Mouse (Mus musculus): ENCODE results near the gene Cdh13. TPM values are rescaled to one million over a fixed set of nuclear protein-coding genes. Genes with fewer than 3 reads are reported as not detected.

Gene Cdh13
- polyA plus RNA-seq, 1 experiment from 2014 or later = 5.6 TPM

- no peak overlapping the region for H3K4me3 ChIP-seq (ENCODE audit: low read depth, low read length)
- H3K4me2 ChIP-seq (replicated peaks; ENCODE audit: low read depth) = peak overlapping the region; percentile 48
- ATAC-seq = no peak
- H3K27ac ChIP-seq (ENCODE audit: low read depth, low read length) = no peak overlapping the region
- no peak overlapping the region for H3K9ac ChIP-seq (ENCODE audit: low read depth, low read length)
- 41% methylated on average over 8 of the region's 8 CpGs for WGBS
- no peaks in the 10 kb centered on the region for H3K9me3 ChIP-seq (ENCODE audit: control insufficient read depth)
- no peaks in the 10 kb centered on the region for H3K36me3 ChIP-seq (ENCODE audit: control insufficient read depth, insufficient read depth)
- TF ChIP-seq CTCF (IDR thresholded peaks at IDR 0.05; ENCODE audit: low read depth) = no peak
- H3K4me1 ChIP-seq (replicated peaks; ENCODE audit: control insufficient read depth, insufficient read depth, low read length) = no peaks in the 10 kb centered on the region
- H3K27me3 ChIP-seq (replicated peaks; ENCODE audit: control insufficient read depth, insufficient read depth, low read length) = no peaks in the 10 kb centered on the region
Measured at GRCm38 (mm10) chr8:118502509-118502908, 219.0 kb downstream of the Cdh13 start.

DNA sequence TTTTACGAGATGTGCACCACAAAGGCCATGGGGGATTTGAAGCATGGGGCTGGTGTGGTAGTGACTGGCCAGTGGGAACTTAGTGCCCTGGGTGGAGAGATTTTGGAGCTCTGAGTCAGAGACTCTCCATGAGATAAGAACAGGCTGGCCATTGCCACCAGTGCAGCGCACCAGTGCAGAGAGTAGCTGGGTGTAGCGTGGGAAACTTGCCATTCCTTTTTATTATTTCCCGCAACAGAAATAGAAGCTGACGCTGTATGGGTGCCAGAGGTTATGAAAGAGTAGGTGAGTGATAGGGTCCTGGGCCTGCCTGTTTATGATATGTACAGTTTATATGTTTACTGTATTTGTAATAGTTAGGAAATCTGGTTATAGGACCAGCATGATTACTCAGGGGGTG is 225.9 kb downstream of the Cdh13 start:
- Histone ChIP-seq H3K36me3 (ENCODE audit: control insufficient read depth, insufficient read depth) (no peaks in the 10 kb centered on the region), H3K9ac (ENCODE audit: low read depth, low read length) (no peak overlapping the region), H3K9me3 (ENCODE audit: control insufficient read depth) (no peaks in the 10 kb centered on the region), H3K4me1 (replicated peaks; ENCODE audit: control insufficient read depth, insufficient read depth, low read length) (no peaks in the 10 kb centered on the region), H3K27ac (ENCODE audit: low read depth, low read length) (no peak overlapping the region), H3K27me3 (replicated peaks; ENCODE audit: control insufficient read depth, insufficient read depth, low read length) (no peaks in the 10 kb centered on the region), H3K4me3 (ENCODE audit: low read depth, low read length) (no peak overlapping the region), H3K4me2 (replicated peaks; ENCODE audit: low read depth) (no peak overlapping the region)
- no peak for ATAC-seq
- 85% methylated on average over 5 of the region's 5 CpGs for WGBS
- TF ChIP-seq CTCF (IDR thresholded peaks at IDR 0.05; ENCODE audit: low read depth) = no peak

DNA sequence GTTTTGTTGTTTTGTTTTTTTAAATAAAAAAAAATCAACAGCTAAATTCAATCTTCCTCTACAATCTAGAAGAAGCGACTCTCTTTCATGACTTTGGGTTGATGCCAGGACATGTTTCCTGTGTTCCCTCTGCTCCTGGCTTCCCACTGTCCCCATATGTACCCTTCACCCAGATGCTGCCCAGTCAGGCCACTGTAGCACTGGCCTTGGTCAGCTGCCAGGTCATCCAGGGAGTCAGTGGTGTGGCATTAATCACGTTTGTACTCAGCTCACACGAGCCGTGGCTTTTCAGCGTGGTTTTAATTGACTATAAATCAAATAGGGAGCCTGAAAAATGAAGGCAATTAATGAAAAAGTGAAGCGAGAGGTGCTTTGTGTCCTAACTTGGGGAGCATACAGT is 229.7 kb downstream of the Cdh13 start:
- Histone ChIP-seq H3K27me3 (replicated peaks; ENCODE audit: control insufficient read depth, insufficient read depth, low read length) (no peaks in the 10 kb centered on the region), H3K27ac (ENCODE audit: low read depth, low read length) (no peak overlapping the region), H3K9ac (ENCODE audit: low read depth, low read length) (no peak overlapping the region), H3K9me3 (ENCODE audit: control insufficient read depth) (no peaks in the 10 kb centered on the region), H3K4me2 (replicated peaks; ENCODE audit: low read depth) (no peak overlapping the region), H3K36me3 (ENCODE audit: control insufficient read depth, insufficient read depth) (no peaks in the 10 kb centered on the region), H3K4me1 (replicated peaks; ENCODE audit: control insufficient read depth, insufficient read depth, low read length) (no peaks in the 10 kb centered on the region), H3K4me3 (ENCODE audit: low read depth, low read length) (no peak overlapping the region)
- no peak for ATAC-seq
- 44% methylated on average over 6 of the region's 6 CpGs for WGBS
- no peak for TF ChIP-seq CTCF (IDR thresholded peaks at IDR 0.05; ENCODE audit: low read depth)

DNA sequence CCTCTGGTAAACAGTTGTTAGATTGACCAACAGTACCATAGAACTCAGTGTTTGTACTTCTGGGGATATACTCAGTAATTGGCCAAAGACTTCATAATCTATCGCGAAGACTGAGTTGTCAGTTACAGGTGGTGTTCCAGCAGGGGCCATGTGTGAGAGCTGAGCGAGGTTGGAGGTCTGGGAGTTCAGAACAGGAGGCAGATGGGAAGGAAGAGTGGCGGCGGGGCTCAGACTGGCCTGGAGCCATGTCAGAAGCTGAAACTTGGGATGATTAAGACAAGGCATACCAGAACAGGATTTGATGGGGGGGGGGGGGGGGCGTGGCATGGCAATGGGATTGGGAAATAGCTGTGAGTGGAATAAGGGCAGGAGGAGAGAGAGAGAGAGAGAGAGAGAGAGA is 232.1 kb downstream of the Cdh13 start:
- H3K36me3 ChIP-seq (ENCODE audit: control insufficient read depth, insufficient read depth) = no peaks in the 10 kb centered on the region
- no peak overlapping the region for H3K9ac ChIP-seq (ENCODE audit: low read depth, low read length)
- H3K4me2 ChIP-seq (replicated peaks; ENCODE audit: low read depth) = no peak overlapping the region
- H3K27me3 ChIP-seq (replicated peaks; ENCODE audit: control insufficient read depth, insufficient read depth, low read length) = no peaks in the 10 kb centered on the region
- no peaks in the 10 kb centered on the region for H3K4me1 ChIP-seq (replicated peaks; ENCODE audit: control insufficient read depth, insufficient read depth, low read length)
- H3K9me3 ChIP-seq (ENCODE audit: control insufficient read depth) = no peaks in the 10 kb centered on the region
- WGBS = 86% methylated on average over 5 of the region's 6 CpGs
- ATAC-seq = no peak
- H3K4me3 ChIP-seq (ENCODE audit: low read depth, low read length) = no peak overlapping the region
- H3K27ac ChIP-seq (ENCODE audit: low read depth, low read length) = no peak overlapping the region
- no peak for TF ChIP-seq CTCF (IDR thresholded peaks at IDR 0.05; ENCODE audit: low read depth)

DNA sequence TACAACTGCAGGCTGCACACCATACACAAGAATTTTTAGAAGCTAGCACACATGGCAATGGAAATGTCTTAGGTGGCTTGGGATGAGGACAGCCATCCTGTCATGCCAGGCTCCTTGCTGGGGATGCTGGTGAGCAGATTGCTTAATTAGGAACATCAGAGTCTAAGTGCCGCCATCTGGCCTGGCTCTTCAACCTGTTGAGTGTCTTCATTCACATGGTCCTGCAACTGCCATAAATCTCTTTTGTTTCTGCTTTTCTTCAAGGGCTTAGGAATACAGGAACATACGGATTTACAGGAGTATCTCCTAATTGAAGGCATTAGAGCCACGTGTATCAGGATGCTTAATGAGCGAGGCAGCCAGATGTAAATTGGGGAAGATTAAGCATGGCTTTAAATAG is 233.5 kb downstream of the Cdh13 start:
- 59% methylated on average over 4 of the region's 4 CpGs for WGBS
- no peaks in the 10 kb centered on the region for H3K27me3 ChIP-seq (replicated peaks; ENCODE audit: control insufficient read depth, insufficient read depth, low read length)
- no peak overlapping the region for H3K27ac ChIP-seq (ENCODE audit: low read depth, low read length)
- no peaks in the 10 kb centered on the region for H3K36me3 ChIP-seq (ENCODE audit: control insufficient read depth, insufficient read depth)
- H3K9ac ChIP-seq (ENCODE audit: low read depth, low read length) = no peak overlapping the region
- no peak for TF ChIP-seq CTCF (IDR thresholded peaks at IDR 0.05; ENCODE audit: low read depth)
- no peak overlapping the region for H3K4me2 ChIP-seq (replicated peaks; ENCODE audit: low read depth)
- H3K9me3 ChIP-seq (ENCODE audit: control insufficient read depth) = no peaks in the 10 kb centered on the region
- H3K4me3 ChIP-seq (ENCODE audit: low read depth, low read length) = no peak overlapping the region
- no peaks in the 10 kb centered on the region for H3K4me1 ChIP-seq (replicated peaks; ENCODE audit: control insufficient read depth, insufficient read depth, low read length)
- no peak for ATAC-seq

- no peak overlapping the region for H3K4me2 ChIP-seq (replicated peaks; ENCODE audit: low read depth)
- H3K9me3 ChIP-seq (ENCODE audit: control insufficient read depth) = no peaks in the 10 kb centered on the region
- no peak overlapping the region for H3K4me3 ChIP-seq (ENCODE audit: low read depth, low read length)
- H3K9ac ChIP-seq (ENCODE audit: low read depth, low read length) = no peak overlapping the region
- no peak; the same call in 1 of the 2 replicates for ATAC-seq
- peak; percentile 17; the same call in 1 of the 2 replicates for TF ChIP-seq CTCF (IDR thresholded peaks at IDR 0.05; ENCODE audit: low read depth)
- no peak overlapping the region for H3K27ac ChIP-seq (ENCODE audit: low read depth, low read length)
- H3K27me3 ChIP-seq (replicated peaks; ENCODE audit: control insufficient read depth, insufficient read depth, low read length) = no peaks in the 10 kb centered on the region
- no peaks in the 10 kb centered on the region for H3K36me3 ChIP-seq (ENCODE audit: control insufficient read depth, insufficient read depth)
- 47% methylated on average over 13 of the region's 13 CpGs for WGBS
- no peaks in the 10 kb centered on the region for H3K4me1 ChIP-seq (replicated peaks; ENCODE audit: control insufficient read depth, insufficient read depth, low read length)
Measured at GRCm38 (mm10) chr8:118518030-118518741, 234.7 kb downstream of the Cdh13 start.
